In genomic region chr16:34573151-34573802, GRCm38 (mm10) we compare ENCODE assay signal across 8 mouse cellular contexts. TPM values are rescaled to one million over a fixed set of nuclear protein-coding genes. Genes with fewer than 3 reads are reported as not detected.
A peak's percentile ranks its signal among the peaks of the same experiment; 100 is the strongest.
DNase-seq lines count a peak whose midpoint lies in the region; ATAC-seq lines count a peak whose summit lies in the region.

TSS of gene Kalrn (minus strand) at chr16:34573532.

- no peaks in the 10 kb centered on the region for H3K36me3 ChIP-seq in intestine, embryonic 15.5 days

- H3K27me3 ChIP-seq in intestine, embryonic 15.5 days (replicated peaks): 0 out of 2 replicates have a peak, but pooled peaks cover 2% of the 10 kb centered on the region

- no peaks in the 10 kb centered on the region for H3K9me3 ChIP-seq in intestine, embryonic 15.5 days

- peaks cover 13% of the 10 kb centered on the region for H3K4me1 ChIP-seq in intestine, embryonic 15.5 days (replicated peaks)

- H3K4me2 ChIP-seq in intestine, embryonic 15.5 days (replicated peaks): peak within 1 kb of the TSS; percentile 94

- intact Hi-C loops in left cerebral cortex, postnatal 14 days (cut with DNase I): loop anchor here (5.0 kb wide), 3 partner anchors 41 to 231 kb away; no protein-coding TSS in a partner anchor

- DNase-seq in adrenal gland, postnatal 10 days: peak; percentile 95
- peak; percentile 92 for DNase-seq in embryo, embryonic 10.5 days (ENCODE audit: low spot score)
- peak; percentile 89 to 90 for DNase-seq in gastrocnemius, postnatal 4 days (ENCODE audit: low spot score in 2 of 2)
- peak; percentile 86 to 89 for DNase-seq in left cerebral cortex, postnatal 14 days (ENCODE audit: low spot score in 2 of 2)
- peak; percentile 89 for DNase-seq in right cerebral cortex, postnatal 4 days

- peak; percentile 96 for ATAC-seq in intestine, embryonic 15.5 days
- ATAC-seq in megakaryocyte-erythroid progenitor cell, adult 5-6 weeks (replicated peaks; ENCODE audit: low FRiP score, low TSS enrichment, poor library complexity, severe bottlenecking): peak; percentile 99
- ATAC-seq in monocyte, adult 5-6 weeks (replicated peaks; ENCODE audit: insufficient number of reproducible peaks, low FRiP score, low TSS enrichment, poor library complexity, severe bottlenecking): no peak

- H3K4me3 ChIP-seq in intestine, embryonic 15.5 days (replicated peaks): peak within 1 kb of the TSS; percentile 81

- H3K9ac ChIP-seq in intestine, embryonic 15.5 days: peak within 1 kb of the TSS; percentile 89

- WGBS in intestine, embryonic 15.5 days: under 1% methylated on average over 60 of the region's 84 CpGs

- H3K27ac ChIP-seq in intestine, embryonic 15.5 days: peak within 1 kb of the TSS; percentile 92

RNA-seq across cellular contexts. Expression of gene Kalrn, which starts in this region (rescaled TPM):
- 10 to 100 TPM; 16.3 to 17.8 TPM for total RNA-seq in adrenal gland, postnatal 10 days (2021)
- total RNA-seq in gastrocnemius, postnatal 4 days (2021): 10 to 100 TPM; 22.6 to 24.6 TPM
- polyA plus RNA-seq in intestine, embryonic 15.5 days (2015; fragmentation: Nextera tagmentation; extraction: Ambion mirVana): 13.0 and 14.4 TPM in 2 replicates
- total RNA-seq in left cerebral cortex, postnatal 14 days (2021): 100 to 1,000 TPM; 431 to 495 TPM
- total RNA-seq in megakaryocyte-erythroid progenitor cell, adult 5-6 weeks (2014; fragmentation: Nextera tagmentation): 1.6 and 1.7 TPM in 2 replicates
- 3.7 and 4.3 TPM in 2 replicates for total RNA-seq in megakaryocyte-erythroid progenitor cell, adult 5-6 weeks (2017)
- total RNA-seq in monocyte, adult 5-6 weeks (2017): 1.7 to 10.2 TPM (median 1.8 TPM) in 3 replicates

Comparison
In these comparisons a context has a peak if more than half of its experiments do, and no peak if none do; other contexts are left out.
1. RNA of gene Kalrn (total RNA-seq): 431 to 495 TPM in left cerebral cortex, postnatal 14 days; 22.6 to 24.6 TPM in gastrocnemius, postnatal 4 days, 16.3 to 17.8 TPM in adrenal gland, postnatal 10 days, 1.6 to 4.3 TPM in megakaryocyte-erythroid progenitor cell, adult 5-6 weeks and 1.7 to 10.2 TPM in monocyte, adult 5-6 weeks; every median in the first group is over 10 times any median in the second.
2. Peak in every context shown above with its lines, with median percentiles within 50 percentile points of each other: DNase-seq.